Comparison of ENCODE assay signal across 21 mouse cellular contexts in genomic region chr5:27714356-27714755, GRCm38 (mm10).
DNase-seq lines count a peak whose midpoint lies in the region; ATAC-seq and TF ChIP-seq lines count a peak whose summit lies in the region.
"Had no signal": no experiment of that assay in that cellular context is flagged by ENCODE, and none has a peak within 500 bp of the region (broad histone marks: within the 10 kb centered on the region; RNA-seq: fewer than 3 reads in every experiment).

No protein-coding gene starts in this region.

- TF ChIP-seq CTCF in kidney, postnatal 0 days (IDR thresholded peaks at IDR 0.05; ENCODE audit: low read depth) = no peak

- WGBS in kidney, postnatal 0 days = 20% methylated on average over 9 of the region's 9 CpGs
- WGBS in embryonic facial prominence, embryonic 14.5 days = 57% methylated on average over 9 of the region's 9 CpGs
- 52% methylated on average over 9 of the region's 9 CpGs for whole genome bisulfite sequencing in neural tube, embryonic 11.5 days

- H3K4me1 ChIP-seq in kidney, postnatal 0 days (replicated peaks; ENCODE audit: insufficient read depth, low read length) = no peaks in the 10 kb centered on the region; the same call in 1 of the 2 replicates
- H3K4me1 ChIP-seq in embryonic facial prominence, embryonic 14.5 days (ENCODE audit: control insufficient read depth, insufficient read depth, low read length) = no peaks in the 10 kb centered on the region
- H3K4me1 ChIP-seq in neural tube, embryonic 11.5 days (ENCODE audit: control insufficient read depth, insufficient read depth, low read length) = no peaks in the 10 kb centered on the region
- H3K4me1 ChIP-seq: embryonic facial prominence, embryonic 12.5 days; forebrain, embryonic 15.5 days; intestine, embryonic 15.5 days had no signal

- 0 out of 2 replicates have a peak, but pooled peaks have one; percentile 44 for ATAC-seq in kidney, postnatal 0 days (replicated peaks; ENCODE audit: low FRiP score, low read depth)
- no peak for ATAC-seq in embryonic facial prominence, embryonic 14.5 days (ENCODE audit: low read depth)
- no peak for ATAC-seq in neural tube, embryonic 11.5 days (ENCODE audit: insufficient read depth, low FRiP score, low TSS enrichment)
- ATAC-seq in megakaryocyte, adult 5-6 weeks (ENCODE audit: poor library complexity, severe bottlenecking) = no peak
- ATAC-seq: activated CD4-positive, CD25-positive, alpha-beta regulatory T cell, adult 4 months; CD4-positive, CD25-positive, alpha-beta regulatory T cell, adult 4 months; forebrain, embryonic 15.5 days; intestine, embryonic 15.5 days; lung, postnatal 0 days; Patski had no signal

- no peak overlapping the region for H3K4me2 ChIP-seq in kidney, postnatal 0 days (ENCODE audit: low read length)
- no peak overlapping the region for H3K4me2 ChIP-seq in embryonic facial prominence, embryonic 14.5 days (ENCODE audit: low read depth, low read length)
- H3K4me2 ChIP-seq in neural tube, embryonic 11.5 days (ENCODE audit: low read depth) = no peak overlapping the region
- H3K4me2 ChIP-seq: embryonic facial prominence, embryonic 12.5 days; forebrain, embryonic 15.5 days; intestine, embryonic 15.5 days had no signal

- H3K27ac ChIP-seq in kidney, postnatal 0 days = no peak overlapping the region
- H3K27ac ChIP-seq in embryonic facial prominence, embryonic 14.5 days (replicated peaks; ENCODE audit: low read depth, low read length) = no peak overlapping the region
- no peak overlapping the region; the same call in 1 of the 2 replicates for H3K27ac ChIP-seq in neural tube, embryonic 11.5 days (ENCODE audit: low read depth, low read length)
- H3K27ac ChIP-seq: embryonic facial prominence, embryonic 12.5 days; forebrain, embryonic 15.5 days; intestine, embryonic 15.5 days; stomach, postnatal 0 days had no signal

- peak; percentile 4 for DNase-seq in embryo, embryonic 10 days (ENCODE audit: low spot score)
- no peak for DNase-seq in embryo, embryonic 9.5 days (ENCODE audit: extremely low spot score)
- peak; percentile 11 for DNase-seq in kidney, postnatal 0 days (ENCODE audit: low spot score)
- no peak for DNase-seq in kidney, adult 9 months
- DNase-seq in embryonic facial prominence, embryonic 14.5 days (ENCODE audit: low spot score) = peak; percentile 7
- peak; percentile 29 for DNase-seq in neural tube, embryonic 11.5 days (ENCODE audit: low spot score)
- DNase-seq: adrenal gland, postnatal 10 days; gastrocnemius, postnatal 36 days; kidney, postnatal 25 days; liver; midbrain, embryonic 14.5 days; right cerebral cortex, postnatal 4 days had no signal

- no peaks in the 10 kb centered on the region for H3K36me3 ChIP-seq in kidney, postnatal 0 days (ENCODE audit: insufficient read depth, low read length)
- no peaks in the 10 kb centered on the region for H3K36me3 ChIP-seq in embryonic facial prominence, embryonic 14.5 days (ENCODE audit: control insufficient read depth, insufficient read depth, low read length)
- no peaks in the 10 kb centered on the region for H3K36me3 ChIP-seq in neural tube, embryonic 11.5 days (ENCODE audit: control insufficient read depth, insufficient read depth, low read length)
- H3K36me3 ChIP-seq: embryonic facial prominence, embryonic 12.5 days; intestine, embryonic 15.5 days had no signal

- no peak overlapping the region for H3K9ac ChIP-seq in kidney, postnatal 0 days (ENCODE audit: low read depth, low read length)
- H3K9ac ChIP-seq in embryonic facial prominence, embryonic 14.5 days (ENCODE audit: low read depth, low read length) = no peak overlapping the region
- H3K9ac ChIP-seq in neural tube, embryonic 11.5 days (ENCODE audit: low read length) = no peak overlapping the region
- H3K9ac ChIP-seq: embryonic facial prominence, embryonic 12.5 days; forebrain, embryonic 15.5 days; intestine, embryonic 15.5 days had no signal

- H3K9me3 ChIP-seq in kidney, postnatal 0 days (replicated peaks; ENCODE audit: low read length) = no peaks in the 10 kb centered on the region
- no peaks in the 10 kb centered on the region for H3K9me3 ChIP-seq in embryonic facial prominence, embryonic 14.5 days (ENCODE audit: control insufficient read depth, low read length)
- H3K9me3 ChIP-seq in neural tube, embryonic 11.5 days (ENCODE audit: control insufficient read depth, low read length) = no peaks in the 10 kb centered on the region
- H3K9me3 ChIP-seq: embryonic facial prominence, embryonic 12.5 days; forebrain, embryonic 15.5 days; intestine, embryonic 15.5 days had no signal

- no peaks in the 10 kb centered on the region for H3K27me3 ChIP-seq in kidney, postnatal 0 days (ENCODE audit: insufficient read depth, low read length)
- no peaks in the 10 kb centered on the region for H3K27me3 ChIP-seq in embryonic facial prominence, embryonic 14.5 days (replicated peaks; ENCODE audit: control insufficient read depth, insufficient read depth, low read length)
- H3K27me3 ChIP-seq in neural tube, embryonic 11.5 days (ENCODE audit: control insufficient read depth, insufficient read depth, low read length) = no peaks in the 10 kb centered on the region
- H3K27me3 ChIP-seq: embryonic facial prominence, embryonic 12.5 days; forebrain, embryonic 15.5 days; intestine, embryonic 15.5 days; Patski had no signal

- no peak overlapping the region for H3K4me3 ChIP-seq in kidney, postnatal 0 days (replicated peaks; ENCODE audit: low read depth, low read length)
- no peak overlapping the region for H3K4me3 ChIP-seq in embryonic facial prominence, embryonic 14.5 days (ENCODE audit: low read depth, low read length)
- H3K4me3 ChIP-seq in neural tube, embryonic 11.5 days (ENCODE audit: low read depth, low read length) = no peak overlapping the region
- H3K4me3 ChIP-seq: embryonic facial prominence, embryonic 12.5 days; forebrain, embryonic 15.5 days; intestine, embryonic 15.5 days had no signal

Comparison
In these comparisons a context has a peak if more than half of its experiments do, and no peak if none do; other contexts are left out.
1. DNase-seq: peak in embryo, embryonic 10 days (single experiment), kidney, postnatal 0 days (single experiment), embryonic facial prominence, embryonic 14.5 days (single experiment) and neural tube, embryonic 11.5 days (single experiment); none in embryo, embryonic 9.5 days (single experiment) and kidney, adult 9 months (single experiment).